Mouse (Mus musculus) Muller cell, postnatal 12 days (primary cell): ENCODE results near the gene Npas3.
"Not testable (repeated sequence)": the region's sequence is repeated elsewhere in the genome, so short reads cannot be mapped to it uniquely, and the experiment has no call there.

Source experiments
- DNase-seq: peaks from one replicate; pipeline ENCODE4 v3.0.0-alpha.2; 2015; ENCODE audit errors: inconsistent ontology term

Npas3 gene

GRCm38 (mm10) chr12:53248101-53248727, at the start of gene Npas3:
Npas3 (plus strand) TSS chr12:53248677.
- DNase-seq = peak; percentile 85

DNA sequence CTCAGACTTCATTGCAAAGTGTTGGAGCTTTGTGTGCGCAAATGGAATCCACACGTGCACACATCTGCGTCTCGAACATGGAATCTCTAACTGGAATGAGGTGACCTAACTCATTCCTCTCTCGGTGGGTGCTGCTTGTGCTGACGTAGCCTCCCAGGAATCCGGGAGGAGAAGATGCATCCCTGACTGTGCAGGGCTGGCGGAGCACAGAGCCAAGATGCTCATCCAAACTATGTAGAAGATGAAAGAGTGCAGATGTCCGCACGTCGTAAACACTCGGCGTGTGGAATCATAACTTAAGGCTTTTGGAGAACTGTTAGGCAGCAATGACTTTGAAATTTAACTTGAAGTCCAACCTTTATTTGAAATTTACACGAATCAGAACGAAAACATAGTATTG, 31.3 kb upstream of the Npas3 start:
- no peak for DNase-seq

GRCm38 (mm10) chr12:53222742-53223141, 25.7 kb upstream of the Npas3 start:
- DNase-seq = no peak

GRCm38 (mm10) chr12:53227356-53227755, 21.1 kb upstream of the Npas3 start:
- DNase-seq = no peak

GRCm38 (mm10) chr12:53229419-53229818, 19.1 kb upstream of the Npas3 start:
- DNase-seq = no peak

GRCm38 (mm10) chr12:53246181-53246580, 2.3 kb upstream of the Npas3 start:
- DNase-seq = no peak

DNA sequence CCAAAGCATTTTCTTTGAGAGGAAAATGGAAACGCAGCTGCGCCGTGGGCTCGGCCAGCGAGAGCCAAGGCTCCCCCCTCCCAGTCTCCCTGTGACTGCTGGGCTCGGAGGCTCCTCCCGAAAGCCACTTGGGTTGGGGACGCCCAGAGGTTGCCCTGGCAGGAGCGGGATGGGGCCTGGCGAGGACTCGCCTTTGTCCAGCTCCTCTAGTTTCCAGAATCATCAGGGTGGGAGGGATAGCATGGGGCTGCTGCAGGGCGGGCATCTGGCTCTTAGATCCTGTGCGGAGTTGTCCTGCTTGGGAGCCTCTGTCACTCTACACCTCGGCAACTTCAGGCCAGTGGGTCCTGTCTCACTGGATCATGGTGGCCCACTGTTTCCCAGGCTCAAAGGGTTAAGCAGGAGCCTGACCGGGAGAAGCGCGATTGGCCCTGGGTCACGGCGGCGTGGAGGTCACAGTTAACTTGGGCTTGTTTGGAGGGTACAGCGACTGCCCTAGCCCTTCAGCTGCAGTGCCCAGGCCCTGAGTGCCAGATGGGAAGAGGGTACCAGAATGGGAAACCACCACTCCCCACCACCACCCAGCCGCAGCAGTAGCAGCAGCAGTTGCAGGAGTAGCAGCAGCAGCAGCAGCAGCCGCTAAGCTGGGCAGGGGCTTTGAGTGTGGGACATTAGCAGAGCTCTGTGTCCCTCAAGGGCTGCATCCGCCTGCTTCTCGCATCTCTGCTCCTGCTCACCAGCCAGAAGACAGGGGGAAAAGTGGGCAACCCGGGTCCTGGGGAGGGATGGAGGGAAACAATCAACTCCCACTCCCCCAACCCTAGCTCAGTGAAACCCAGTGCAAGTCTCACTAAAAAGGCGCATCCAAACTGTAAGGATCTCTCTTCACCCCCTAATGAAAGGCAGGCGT, 1.6 kb upstream of the Npas3 start:
- DNase-seq = peak; percentile 74

DNA sequence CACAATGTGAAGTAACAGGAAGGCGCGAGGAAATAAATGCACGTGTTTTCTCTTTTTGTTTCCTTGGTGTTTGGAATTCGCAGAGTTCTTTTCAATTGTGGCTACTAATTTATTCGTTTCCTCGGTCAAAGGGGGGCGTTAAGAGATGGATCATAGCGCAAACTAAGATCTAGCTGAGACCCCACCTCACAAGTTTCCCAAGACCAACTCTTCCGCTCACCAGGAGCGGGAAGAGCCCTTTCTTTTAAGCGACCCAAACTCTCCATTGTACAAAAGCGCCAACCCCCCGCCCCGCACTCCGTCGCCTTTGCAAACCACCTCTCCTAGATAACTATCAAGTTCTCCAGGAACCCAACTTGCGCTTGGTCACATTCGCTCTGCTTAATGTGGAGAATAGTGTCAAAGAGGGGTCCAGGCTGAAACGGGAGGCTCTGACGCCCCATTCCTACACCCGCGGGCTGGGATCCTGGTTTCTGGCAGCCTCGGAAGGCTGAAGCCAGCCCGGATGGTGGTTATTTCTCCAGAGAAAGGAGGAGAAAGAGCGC, 914 bp upstream of the Npas3 start:
- peak; percentile 71 for DNase-seq

GRCm38 (mm10) chr12:53248796-53249195, 319 bp downstream of the Npas3 start:
- DNase-seq = peak; percentile 68

DNA sequence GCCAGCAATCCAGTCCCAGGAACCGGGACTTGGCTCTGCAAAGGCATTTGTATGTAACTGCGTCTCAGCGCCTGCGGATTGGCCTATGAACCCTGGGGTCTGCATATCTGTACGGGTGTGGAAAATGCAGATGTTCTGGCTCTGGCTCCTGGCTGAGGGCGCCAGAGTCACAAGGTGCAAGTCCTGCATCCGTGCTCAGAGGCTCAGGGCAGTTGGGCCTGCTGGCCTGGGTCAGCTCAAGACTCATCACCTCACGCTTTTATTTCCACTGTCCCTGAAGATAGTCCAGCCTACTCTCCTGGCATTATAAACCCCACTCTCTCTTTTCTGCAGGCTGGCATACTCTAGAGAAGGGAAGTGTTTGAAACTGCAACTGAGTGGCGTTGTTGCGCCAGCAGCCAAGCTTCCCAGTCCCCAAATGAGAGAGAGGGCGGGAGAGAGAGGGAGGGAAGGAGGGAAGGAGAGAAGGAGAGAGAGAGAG, 3.3 kb downstream of the Npas3 start:
- DNase-seq = peak; percentile 85

- DNase-seq = no peak
Observed at GRCm38 (mm10) chr12:53252213-53252571, 3.7 kb downstream of the Npas3 start.

- DNase-seq = peak; percentile 46
Observed at GRCm38 (mm10) chr12:53252572-53253422, 4.3 kb downstream of the Npas3 start.

DNA sequence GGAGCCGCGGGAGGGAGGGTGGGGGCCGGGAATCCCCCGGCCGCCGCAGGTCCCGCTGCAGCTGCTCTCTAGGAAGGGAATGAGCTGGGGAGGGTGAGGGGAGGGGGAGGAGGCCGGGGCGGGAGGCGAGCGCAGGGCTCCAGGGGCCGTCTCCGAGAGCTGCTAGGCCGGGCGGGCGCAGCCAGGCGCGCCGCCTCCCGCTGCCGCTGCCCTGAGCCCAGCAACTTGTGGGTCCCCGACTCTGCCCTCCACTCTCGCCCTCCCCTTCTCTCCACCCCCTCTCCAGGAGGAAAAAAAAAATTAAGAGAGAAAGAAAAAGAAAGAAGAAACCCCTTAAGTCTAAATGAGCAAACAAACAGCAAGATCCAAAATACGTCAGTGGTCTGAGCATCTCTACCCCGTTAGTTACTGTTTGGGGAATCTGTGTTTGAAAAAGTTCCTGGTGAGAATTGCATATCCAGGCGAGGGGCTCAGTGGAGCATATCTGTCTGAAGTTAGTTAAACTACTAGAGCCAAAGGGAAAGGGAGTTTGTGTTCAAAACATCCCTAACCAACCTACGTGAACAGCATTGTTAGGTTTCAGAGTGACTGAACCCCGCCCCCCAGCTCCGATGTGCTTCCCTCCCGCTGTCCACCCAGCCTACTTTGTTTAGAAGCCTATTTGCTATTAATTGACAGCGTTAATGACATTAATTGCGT, 5.1 kb downstream of the Npas3 start:
- DNase-seq = peak; percentile 90

DNA sequence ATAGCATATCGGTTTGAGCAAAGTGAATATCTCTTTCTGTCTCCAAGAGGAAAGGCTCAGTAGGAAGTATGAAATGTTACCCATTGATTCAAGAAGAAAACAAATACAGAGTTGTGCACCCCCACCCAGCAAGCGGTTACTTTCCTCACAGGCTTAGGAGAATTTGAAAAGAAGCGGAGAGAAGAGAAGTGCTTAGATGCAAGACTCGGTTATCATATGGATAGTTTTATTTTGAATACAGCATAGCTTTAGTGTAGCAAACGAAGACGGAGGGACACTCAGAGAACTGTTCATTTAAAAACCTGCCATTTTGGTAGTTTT, 5.6 kb downstream of the Npas3 start:
- no peak for DNase-seq

DNA sequence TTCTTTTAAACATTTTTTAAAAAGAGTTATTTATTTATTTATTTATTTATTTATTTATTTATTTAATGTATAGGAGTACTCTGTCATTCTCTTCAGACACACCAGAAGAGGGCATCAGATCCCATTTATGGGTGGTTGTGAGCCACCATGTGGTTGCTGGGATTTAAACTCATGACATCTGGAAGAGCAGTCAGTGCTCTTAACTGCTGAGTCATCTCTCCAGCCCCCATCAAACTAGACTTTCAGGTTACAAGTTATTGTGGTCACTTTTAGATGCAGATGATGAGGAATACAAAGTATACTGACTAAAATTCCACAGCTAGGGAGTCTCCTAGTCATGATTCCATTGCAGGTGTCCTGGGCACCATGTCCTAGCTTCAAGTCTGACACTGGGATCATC, 26.0 kb downstream of the Npas3 start:
- DNase-seq = not testable (repeated sequence)

GRCm38 (mm10) chr12:53277393-53277792, 28.9 kb downstream of the Npas3 start:
- no peak for DNase-seq

DNA sequence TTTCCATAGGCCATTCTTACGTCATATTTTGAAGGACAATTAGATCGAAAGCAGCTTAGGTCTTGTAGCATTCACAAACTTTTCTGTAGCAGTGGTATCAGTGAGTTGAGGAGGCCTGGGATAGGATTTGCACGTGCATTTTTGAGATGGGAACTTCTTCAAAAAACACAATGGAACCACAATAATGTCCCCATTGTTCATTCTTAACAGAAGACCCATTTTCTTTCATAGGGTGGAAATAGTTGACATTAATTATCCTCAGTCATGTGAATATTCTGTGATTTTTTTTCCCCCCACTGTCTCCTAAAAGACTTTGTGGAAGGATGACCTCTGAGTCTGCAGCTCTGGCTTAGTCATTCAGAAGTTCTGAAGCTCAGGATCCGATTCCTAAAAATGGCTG, 41.9 kb downstream of the Npas3 start:
- DNase-seq = peak; percentile 81

- DNase-seq = no peak
Observed at GRCm38 (mm10) chr12:53290846-53291245, 42.4 kb downstream of the Npas3 start.

DNA sequence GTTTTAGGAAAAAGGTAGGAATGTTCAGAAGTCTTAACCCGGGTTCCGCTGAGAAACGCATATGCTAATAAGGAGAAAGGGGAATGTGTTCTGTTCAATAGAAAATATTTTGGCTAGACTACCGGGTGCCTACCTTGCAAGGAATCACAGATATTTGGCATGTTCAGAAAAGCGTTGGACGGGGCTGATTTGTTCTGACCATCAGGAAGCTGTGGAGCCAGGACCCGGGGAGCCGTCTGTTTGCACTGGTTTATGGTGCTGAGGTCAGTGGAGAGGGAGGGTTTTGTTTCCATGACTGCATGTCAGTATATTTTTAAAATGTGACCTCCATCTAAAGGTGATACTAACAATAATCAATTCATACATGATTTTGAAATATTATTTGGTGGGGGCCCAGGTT, 43.5 kb downstream of the Npas3 start:
- peak; percentile 85 for DNase-seq

DNA sequence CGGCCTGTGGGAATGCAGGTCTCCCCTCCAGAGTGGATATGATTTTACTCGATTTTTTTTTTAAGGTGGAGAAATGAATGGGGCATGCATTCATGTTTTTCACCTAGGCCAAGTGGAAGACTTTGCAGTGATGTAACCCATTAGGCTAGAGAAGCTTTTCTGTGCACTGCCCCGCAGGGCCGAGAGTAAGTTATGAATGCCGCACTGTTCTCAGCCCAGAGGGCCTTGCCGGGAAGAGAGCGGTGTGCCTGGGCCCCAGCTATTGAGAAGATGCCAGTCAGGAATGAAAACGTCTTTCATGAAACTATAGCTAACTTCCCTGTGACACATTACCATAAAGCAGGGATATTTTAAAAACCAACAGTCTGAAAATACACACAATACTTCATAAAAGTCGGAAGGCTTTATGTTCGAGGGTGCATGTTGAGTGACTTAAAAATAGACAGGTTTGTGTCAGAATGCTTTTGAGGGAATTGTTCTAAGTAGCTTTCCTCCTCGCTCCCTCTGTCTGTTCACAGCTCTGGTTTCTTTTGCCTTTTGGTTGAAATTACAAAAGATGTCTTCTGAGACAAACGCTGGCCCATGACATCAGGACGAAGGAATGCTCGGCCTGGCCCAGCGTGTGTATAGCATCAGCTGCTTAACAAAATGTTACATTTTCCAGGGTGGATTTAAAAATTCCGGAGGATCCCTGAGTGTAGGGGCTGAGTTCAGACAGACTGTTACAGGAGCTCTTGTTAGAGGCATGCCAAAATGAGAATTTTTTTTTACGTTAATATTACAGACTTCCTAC, 44.2 kb downstream of the Npas3 start:
- DNase-seq = peak; percentile 89

- DNase-seq = no peak
Observed at GRCm38 (mm10) chr12:53294011-53294410, 45.5 kb downstream of the Npas3 start.
